Mouse (Mus musculus): Measurements from ENCODE around the gene Rad1. TPM values are rescaled to one million over a fixed set of nuclear protein-coding genes. Genes with fewer than 3 reads are reported as not detected.

Gene Rad1
- 10 to 100 TPM; 14.4 to 15.6 TPM for total RNA-seq (2021)
- long read RNA-seq, experiment 1, partial matches to known transcripts = 2 of 15 reads
- long read RNA-seq, experiment 1, other reads (novel, unspliced or antisense) = 9 of 15 reads
- long read RNA-seq, experiment 2, transcript Rad1-201 (6 exons, 1,514 nt) = major isoform, 7 of 17 reads
- long read RNA-seq, experiment 2, partial matches to known transcripts = 4 of 17 reads
- long read RNA-seq, experiment 2, other reads (novel, unspliced or antisense) = 6 of 17 reads

DNA sequence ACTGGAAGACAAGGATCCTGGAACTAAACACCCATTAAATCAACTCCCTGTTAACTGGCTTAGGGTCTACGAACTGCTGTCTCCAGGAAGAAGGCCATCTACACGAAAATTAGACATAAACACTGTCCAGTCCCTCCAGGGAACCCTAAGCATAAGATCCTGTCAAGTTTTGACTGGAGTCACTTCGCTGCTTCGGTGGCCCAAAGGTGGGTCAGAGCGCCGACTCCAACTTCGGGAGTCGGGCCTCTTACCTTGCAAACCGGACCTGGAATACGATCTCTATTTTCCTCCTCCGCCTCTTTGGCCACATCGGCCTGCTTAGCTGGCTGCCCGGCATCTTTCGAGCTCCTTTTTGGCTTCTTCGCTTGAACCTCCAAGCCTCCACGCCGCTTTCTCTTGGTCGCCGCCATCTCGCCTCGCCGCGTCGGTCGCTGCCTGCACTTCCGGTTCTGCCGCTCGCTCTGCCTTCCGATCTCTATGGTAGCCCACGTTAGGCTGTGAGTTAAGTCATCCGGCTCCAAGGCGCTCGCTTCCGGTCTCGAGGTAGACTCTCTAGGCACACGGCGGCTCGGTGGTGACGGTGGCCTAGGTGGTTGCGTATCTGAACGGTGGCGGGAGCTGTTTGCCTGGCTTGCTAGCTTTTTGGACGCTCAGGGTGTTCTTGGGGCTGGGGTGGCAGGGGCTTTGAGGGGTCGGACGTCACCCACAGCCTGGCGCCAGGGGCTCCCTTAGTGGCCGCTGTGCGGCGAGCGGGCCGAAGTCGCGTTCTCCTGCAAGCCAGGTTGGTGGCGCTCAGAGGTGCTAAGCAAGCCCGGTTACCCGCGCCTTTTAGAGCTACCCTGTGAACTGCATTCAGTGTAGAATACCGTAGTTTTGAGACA is at the start of gene Rad1, which contains the start of gene Brix1:
Gene Rad1 (plus strand): TSS at position 535 of the 881 bp plus-strand sequence.
Gene Brix1 (minus strand): TSS at position 464 of the 881 bp plus-strand sequence.
- intact Hi-C loops (cut with DNase I) = loop anchor here (1.0 to 5.0 kb wide), 3 partner anchors 15 to 1343 kb away; partner anchors contain the start of genes Amacr, Dnajc21 and Lmbrd2

DNA sequence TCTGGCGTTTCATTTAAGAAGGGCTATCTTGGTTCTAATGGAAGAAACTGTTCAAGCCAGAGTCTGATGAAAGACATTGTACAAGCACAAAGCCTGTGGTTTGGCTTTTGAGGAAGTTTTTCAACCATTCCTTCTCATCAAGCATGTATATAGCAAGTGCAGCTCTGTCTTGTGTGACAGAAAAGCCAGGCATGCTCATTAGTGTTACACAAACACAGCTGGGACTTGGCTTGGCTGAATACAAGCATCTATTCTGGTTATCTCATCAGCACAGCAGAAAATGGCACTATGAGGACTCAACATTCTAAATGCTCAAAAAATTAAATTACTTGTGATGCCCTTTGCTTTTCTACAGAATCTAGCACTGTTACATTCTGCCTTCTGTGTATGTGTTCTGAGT is 48.9 kb upstream of the Rad1 start:
- Histone ChIP-seq H3K27ac (peak overlapping the region; percentile 72), H3K4me3 (no peak overlapping the region)
- intact Hi-C loops (cut with DNase I) = loop anchor here (5.0 kb wide), 1 partner anchor 35 kb away; no protein-coding TSS in a partner anchor
- TF ChIP-seq CTCF (IDR thresholded peaks at IDR 0.05) = no peak
- no peak for DNase-seq (ENCODE audit: extremely low spot score in 1 of 2, low spot score in 2 of 2)

More for the DNA sequence above, at the start of gene Rad1, which contains the start of gene Brix1:
- H3K27ac ChIP-seq = peak within 1 kb of the TSS; percentile 84
- no peak; the same call in 1 of the 2 replicates for TF ChIP-seq CTCF (IDR thresholded peaks at IDR 0.05)
- DNase-seq (ENCODE audit: extremely low spot score in 1 of 2, low spot score in 2 of 2) = peak; percentile 92 to 96
- H3K4me3 ChIP-seq = peak within 1 kb of the TSS; percentile 72

DNA sequence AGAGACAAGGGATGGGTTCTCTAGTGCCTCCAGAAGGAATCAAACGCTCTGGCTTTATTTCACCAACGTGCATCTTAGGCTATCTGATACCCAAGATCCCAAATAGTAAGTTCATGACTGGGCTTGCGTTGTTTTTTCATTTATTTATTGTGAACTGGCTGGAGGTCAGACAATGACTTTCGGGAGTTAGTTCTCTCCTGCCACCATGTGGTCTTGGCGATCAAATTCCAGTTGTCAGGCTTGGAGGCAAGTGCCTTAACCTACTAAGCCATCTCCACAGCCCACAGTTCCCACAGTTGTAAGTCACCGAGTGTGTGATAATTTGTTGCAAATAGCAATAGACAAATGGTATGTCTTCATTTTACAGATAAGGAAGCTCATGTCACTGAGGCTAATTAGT is 45.9 kb upstream of the Rad1 start:
- DNase-seq (ENCODE audit: extremely low spot score in 1 of 2, low spot score in 2 of 2) = no peak
- Histone ChIP-seq H3K4me3 (no peak overlapping the region), H3K27ac (no peak overlapping the region)
- peak; percentile 29 for TF ChIP-seq CTCF (IDR thresholded peaks at IDR 0.05)
- intact Hi-C loops (cut with DNase I) = loop anchor here (5.0 to 10.0 kb wide), 2 partner anchors 38 to 985 kb away; no protein-coding TSS in a partner anchor

DNA sequence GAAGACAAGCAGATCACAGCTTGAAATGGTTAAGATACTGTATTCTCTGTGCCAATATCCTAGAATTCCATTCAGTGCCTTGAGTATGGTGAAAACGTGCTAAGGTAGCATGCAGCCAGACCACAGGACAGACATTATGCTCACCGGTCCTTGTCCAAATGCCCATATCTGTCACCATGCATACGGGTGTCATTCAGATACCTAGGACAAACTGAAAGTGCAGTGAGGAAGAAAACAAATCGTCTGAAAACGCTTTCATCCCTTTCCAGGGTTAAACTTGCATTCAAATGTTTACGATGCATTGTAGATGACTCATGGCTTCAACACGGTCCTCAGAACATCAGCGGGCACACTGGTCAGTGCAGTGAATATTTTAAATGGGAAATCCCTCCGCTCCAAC is 44.3 kb upstream of the Rad1 start:
- Histone ChIP-seq H3K27ac (no peak overlapping the region), H3K4me3 (no peak overlapping the region)
- intact Hi-C loops (cut with DNase I) = loop anchor here (10.0 kb wide), 1 partner anchor 987 kb away; no protein-coding TSS in a partner anchor
- no peak for TF ChIP-seq CTCF (IDR thresholded peaks at IDR 0.05)
- DNase-seq (ENCODE audit: extremely low spot score in 1 of 2, low spot score in 2 of 2) = no peak

DNA sequence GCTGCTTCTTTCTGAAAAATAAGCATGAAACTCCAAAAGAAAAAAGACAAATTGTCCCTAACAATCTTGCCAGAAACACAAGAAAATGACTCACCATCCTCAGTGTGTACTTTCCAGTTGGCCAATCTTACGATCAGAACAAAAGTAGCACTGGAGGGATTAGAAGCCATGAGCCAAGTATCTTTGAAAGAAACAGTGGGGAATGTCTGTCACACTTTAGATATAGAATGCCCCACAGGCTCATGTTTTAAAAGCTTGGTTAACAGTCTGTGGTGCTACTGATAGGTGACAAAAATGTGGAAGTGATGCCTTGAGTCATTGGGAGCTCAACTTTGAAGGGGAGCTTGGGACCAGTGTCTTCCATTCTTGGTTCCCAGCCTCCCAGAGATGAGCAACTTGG is 43.5 kb upstream of the Rad1 start:
- H3K27ac ChIP-seq = peak overlapping the region; percentile 9; the same call in 1 of the 2 replicates
- no peak for TF ChIP-seq CTCF (IDR thresholded peaks at IDR 0.05)
- no peak overlapping the region for H3K4me3 ChIP-seq
- intact Hi-C loops (cut with DNase I) = loop anchor here (10.0 kb wide), 1 partner anchor 987 kb away; no protein-coding TSS in a partner anchor
- no peak for DNase-seq (ENCODE audit: extremely low spot score in 1 of 2, low spot score in 2 of 2)

DNA sequence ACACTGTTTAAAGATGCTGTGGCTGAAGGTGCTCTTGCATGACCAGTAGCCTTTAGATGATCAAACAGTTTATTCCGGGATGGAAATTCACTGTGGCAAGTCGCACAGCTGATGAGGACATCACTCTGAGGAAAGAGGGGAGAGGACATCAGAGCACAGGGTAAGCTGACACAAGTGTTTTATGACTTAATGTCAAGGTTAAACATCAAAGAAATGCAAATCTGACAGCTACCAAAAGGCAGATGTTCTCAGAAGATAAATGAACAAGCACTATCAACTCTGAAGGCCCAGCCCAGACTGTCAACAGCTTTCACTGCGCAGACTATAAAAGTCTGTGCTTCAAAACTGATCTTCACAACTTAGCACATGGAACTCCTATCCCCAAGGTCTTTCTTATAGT is 38.7 kb upstream of the Rad1 start:
- intact Hi-C loops (cut with DNase I) = loop anchor here (10.0 kb wide), 1 partner anchor 992 kb away; no protein-coding TSS in a partner anchor
- TF ChIP-seq CTCF (IDR thresholded peaks at IDR 0.05) = no peak
- Histone ChIP-seq H3K27ac (no peak overlapping the region), H3K4me3 (no peak overlapping the region)
- no peak for DNase-seq (ENCODE audit: extremely low spot score in 1 of 2, low spot score in 2 of 2)

DNA sequence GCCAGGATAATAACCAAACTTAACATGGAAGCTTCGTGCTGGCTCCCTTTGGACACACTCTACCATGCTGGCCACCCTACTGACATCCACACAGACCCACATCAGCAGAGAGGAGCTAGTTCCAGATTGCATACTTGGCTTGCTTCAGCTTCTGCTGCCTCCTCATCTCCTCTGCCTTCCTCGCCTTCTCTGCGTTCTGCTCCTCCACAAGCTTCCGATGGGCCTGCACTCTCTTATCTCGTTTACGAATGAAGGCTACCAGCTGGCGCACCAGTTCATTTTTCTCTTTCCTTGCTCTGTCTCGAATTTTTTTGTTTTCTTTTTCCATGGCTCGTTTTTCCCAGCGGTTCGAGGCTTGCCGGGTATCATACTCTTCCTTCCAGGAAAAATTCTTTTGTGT is 24.8 kb upstream of the Rad1 start:
- intact Hi-C loops (cut with DNase I) = loop anchor here (5.0 kb wide), 1 partner anchor 49 kb away; no protein-coding TSS in a partner anchor
- DNase-seq (ENCODE audit: extremely low spot score in 1 of 2, low spot score in 2 of 2) = no peak

DNA sequence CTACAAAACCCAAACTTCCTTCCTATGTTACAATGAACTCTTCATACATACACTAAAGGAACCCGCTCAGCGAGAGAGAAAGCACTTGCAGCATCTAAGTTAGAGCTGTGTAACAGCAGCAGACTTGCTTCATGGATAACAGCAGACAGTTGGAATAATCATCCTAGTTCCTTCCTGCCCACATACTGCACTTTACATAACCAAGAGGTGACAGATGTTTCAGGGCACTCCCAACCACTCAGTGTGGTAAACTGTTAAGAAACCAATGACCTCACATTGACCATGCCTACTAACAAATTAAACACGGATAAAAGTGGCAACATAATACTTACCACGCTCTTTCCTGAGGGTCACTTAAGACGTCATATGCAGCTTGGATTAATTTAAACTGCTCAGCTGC is 22.3 kb upstream of the Rad1 start:
- TF ChIP-seq CTCF (IDR thresholded peaks at IDR 0.05) = no peak
- DNase-seq (ENCODE audit: extremely low spot score in 1 of 2, low spot score in 2 of 2) = no peak
- Histone ChIP-seq H3K4me3 (no peak overlapping the region), H3K27ac (peak overlapping the region; percentile 54; the same call in 1 of the 2 replicates)
- intact Hi-C loops (cut with DNase I) = loop anchor here (2.0 to 5.0 kb wide), 2 partner anchors 37 to 51 kb away; no protein-coding TSS in a partner anchor

More for the DNA sequence above, 24.8 kb upstream of the Rad1 start:
- Histone ChIP-seq H3K4me3 (no peak overlapping the region), H3K27ac (peak overlapping the region; percentile 56; the same call in 1 of the 2 replicates)
- no peak for TF ChIP-seq CTCF (IDR thresholded peaks at IDR 0.05)

DNA sequence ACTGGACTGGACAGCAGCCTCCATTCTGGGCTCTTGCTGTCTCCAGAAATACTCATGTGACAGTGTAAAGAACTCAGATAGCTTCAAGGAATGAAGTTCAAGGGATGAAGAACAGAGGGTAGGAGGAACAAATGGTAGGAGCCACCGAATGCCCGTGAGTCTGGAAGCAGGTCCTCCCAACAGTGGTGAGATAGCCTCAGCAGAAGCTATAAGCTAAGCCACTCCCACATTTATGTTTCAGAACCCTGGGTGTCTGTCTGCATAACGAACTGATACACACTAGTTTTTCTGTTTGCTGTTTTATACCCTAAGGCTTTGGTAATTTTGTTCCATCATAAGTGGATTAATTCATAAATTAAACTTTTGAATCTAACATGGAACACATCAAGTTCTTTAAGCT is 21.1 kb upstream of the Rad1 start:
- intact Hi-C loops (cut with DNase I) = loop anchor here (5.0 kb wide), 1 partner anchor 52 kb away; no protein-coding TSS in a partner anchor
- TF ChIP-seq CTCF (IDR thresholded peaks at IDR 0.05) = no peak

DNA sequence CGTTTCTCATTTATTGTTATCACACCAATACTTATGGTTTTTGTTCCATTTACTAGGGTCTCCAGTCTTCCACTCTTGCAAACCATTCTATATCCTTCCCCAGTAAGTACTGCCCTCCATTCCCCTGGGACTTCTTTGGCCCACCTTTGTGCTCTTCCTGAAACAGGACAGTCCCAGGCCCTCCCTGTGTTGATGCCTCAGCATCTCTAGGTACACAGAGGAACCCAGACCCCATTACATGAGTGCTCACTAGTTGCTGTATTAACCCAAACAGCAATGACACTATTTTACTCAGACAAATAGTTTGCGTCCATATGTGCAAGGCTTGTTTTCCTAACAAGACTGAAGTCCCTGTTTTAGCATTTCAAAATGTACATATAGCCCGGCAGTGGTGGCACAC is 17.1 kb upstream of the Rad1 start:
- peak overlapping the region; percentile 29; the same call in 1 of the 2 replicates for H3K27ac ChIP-seq
- no peak for DNase-seq (ENCODE audit: extremely low spot score in 1 of 2, low spot score in 2 of 2)
- H3K4me3 ChIP-seq = peak overlapping the region; percentile 89
- TF ChIP-seq CTCF (IDR thresholded peaks at IDR 0.05) = no peak
- intact Hi-C loops (cut with DNase I) = no loop called here

More for the DNA sequence above, 21.1 kb upstream of the Rad1 start:
- Histone ChIP-seq H3K4me3 (no peak overlapping the region), H3K27ac (peak overlapping the region; percentile 32; the same call in 1 of the 2 replicates)
- no peak for DNase-seq (ENCODE audit: extremely low spot score in 1 of 2, low spot score in 2 of 2)

DNA sequence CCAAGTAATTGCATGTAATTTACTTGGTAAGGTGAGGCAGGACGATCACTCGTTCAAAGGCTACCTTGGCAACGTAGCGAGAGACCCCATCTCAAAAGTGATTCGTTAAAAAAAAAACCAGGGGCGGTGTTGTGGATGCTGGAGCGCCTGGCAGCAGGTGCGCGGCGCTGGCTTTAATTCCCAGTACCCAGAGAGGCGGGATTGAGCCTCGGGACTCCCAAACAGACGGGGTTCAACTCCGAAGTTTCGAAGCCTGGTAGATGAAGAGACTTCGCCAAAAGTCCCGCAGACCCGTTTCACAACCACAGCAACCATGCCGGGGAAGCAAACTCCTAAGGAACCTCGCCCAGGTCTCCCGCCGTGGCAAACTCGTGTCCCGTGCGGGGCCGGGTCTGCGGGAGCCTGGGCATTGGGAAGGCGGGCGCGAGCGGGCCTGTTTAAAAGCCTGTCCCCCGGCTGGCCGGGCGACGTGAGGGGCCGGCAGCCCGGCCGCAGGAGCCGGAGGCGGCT is 16.1 kb upstream of the Rad1 start:
- no peak for TF ChIP-seq CTCF (IDR thresholded peaks at IDR 0.05)
- H3K27ac ChIP-seq = peak overlapping the region; percentile 74
- H3K4me3 ChIP-seq = peak overlapping the region; percentile 89
- intact Hi-C loops (cut with DNase I) = loop anchor here (1.0 to 10.0 kb wide), 2 partner anchors 17 to 1015 kb away; partner anchors contain the start of gene Rad1
- DNase-seq (ENCODE audit: extremely low spot score in 1 of 2, low spot score in 2 of 2) = peak in 1 of 2 experiments; percentile 39

All from left cerebral cortex, adult 2 months (tissue).